Mouse (Mus musculus) embryonic fibroblast, embryonic 13.5 days (primary cell): ENCODE results near the gene Tmem267.
"Not testable (repeated sequence)": the region's sequence is repeated elsewhere in the genome, so short reads cannot be mapped to it uniquely, and the experiment has no call there.

Experiments used
- CTCF ChIP-seq: IDR thresholded peaks from 2 replicates; pipeline ENCODE4 v1.5.1; 2011; ENCODE audit warnings: mild to moderate bottlenecking, control low read depth, low read length, moderate library complexity, borderline replicate concordance; ENCODE audit not compliant: insufficient read depth
- POLR2A ChIP-seq: IDR thresholded peaks from 2 replicates; pipeline ENCODE4 v1.6.1; 2011; ENCODE audit warnings: low read depth, mild to moderate bottlenecking, control low read depth, low read length, moderate library complexity

DNA sequence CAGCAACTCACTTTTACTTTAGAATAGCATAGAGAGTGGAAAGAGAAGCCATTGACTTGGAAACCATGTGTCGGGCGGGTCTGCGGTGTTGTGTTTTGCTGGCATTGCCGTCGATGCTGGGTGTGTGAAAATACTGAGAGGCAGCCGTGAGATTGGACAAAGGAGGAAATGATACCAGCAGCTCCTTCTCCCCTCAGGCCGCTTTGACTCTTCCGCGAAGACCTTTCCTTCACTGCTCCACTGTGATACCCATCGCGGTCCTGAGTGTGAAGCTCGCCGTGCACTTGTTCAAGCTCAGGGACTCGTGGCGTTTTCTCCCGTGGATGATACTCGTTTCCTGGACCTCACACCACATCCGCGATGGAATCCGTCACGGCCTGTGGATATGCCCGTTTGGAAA is 7.1 kb downstream of the Tmem267 start:
- TF ChIP-seq POLR2A, CTCF: not testable (repeated sequence)
